Mouse (Mus musculus) forebrain, embryonic 12.5 days (tissue): ENCODE results near the gene Gm17555. TPM values are rescaled to one million over a fixed set of nuclear protein-coding genes. Genes with fewer than 3 reads are reported as not detected.

Experiments
- ATAC-seq: fragments of 200-750 bp; cut with Nextera tagmentation; 2 replicates; pipeline ENCODE4 v1.8.0; 2017; ENCODE audit warnings: moderate TSS enrichment; ENCODE audit not compliant: low FRiP score
- H3K27ac ChIP-seq: fragments of 300-500 bp; sonication (generic); 2 replicates; pipeline ENCODE4 v1.5.1; 2016; ENCODE audit warnings: mild to moderate bottlenecking
- H3K27me3 ChIP-seq: fragments of 300-500 bp; sonication (generic); 2 replicates; pipeline ENCODE4 v1.6.1; 2016; ENCODE audit warnings: mild to moderate bottlenecking
- H3K36me3 ChIP-seq: fragments of 300-500 bp; sonication (generic); replicated peaks from 2 replicates; pipeline ENCODE4 v1.6.1; 2016; ENCODE audit warnings: mild to moderate bottlenecking
- H3K4me1 ChIP-seq: fragments of 300-500 bp; sonication (generic); 2 replicates; pipeline ENCODE4 v1.6.1; 2016
- H3K4me2 ChIP-seq: fragments of 300-500 bp; sonication (generic); 2 replicates; pipeline ENCODE4 v1.6.1; 2016; ENCODE audit warnings: mild to moderate bottlenecking, moderate library complexity
- H3K4me3 ChIP-seq: fragments of 300-500 bp; sonication (generic); replicated peaks from 2 replicates; pipeline ENCODE4 v1.5.1; 2016; ENCODE audit warnings: mild to moderate bottlenecking
- H3K9ac ChIP-seq: fragments of 300-500 bp; sonication (generic); 2 replicates; pipeline ENCODE4 v1.6.1; 2016; ENCODE audit warnings: mild to moderate bottlenecking
- H3K9me3 ChIP-seq: fragments of 300-500 bp; sonication (generic); 2 replicates; pipeline ENCODE4 v1.6.1; 2016
- WGBS: fragments of 180-500 bp; shearing (Covaris S2); methylation state at CpG from one replicate; pipeline ENCODE4 v1.1.7; 2016; 5-methylcytosine and 5-hydroxymethylcytosine counted together
- polyA plus RNA-seq: library from polyadenylated mRNA; unstranded; fragments of >200 nt; fragmentation: Nextera tagmentation; extraction: Ambion mirVana; gene quantifications from 2 replicates; pipeline ENCODE4 v1.2.1, GENCODE M21; 2016

The Gm17555 gene
- polyA plus RNA-seq, 1 experiment from 2014 or later = not detected

- no peak for ATAC-seq
Observed at GRCm38 (mm10) chr2:126236905-126237304, 22.0 kb downstream of the Gm17555 start.

GRCm38 (mm10) chr2:126245446-126245845 lies 30.5 kb downstream of the Gm17555 start:
- 42% methylated on average over 2 of the region's 2 CpGs for WGBS

More at GRCm38 (mm10) chr2:126236905-126237304, 22.0 kb downstream of the Gm17555 start:
- Histone ChIP-seq H3K27ac (no peak overlapping the region), H3K4me1 (no peaks in the 10 kb centered on the region), H3K4me2 (no peak overlapping the region), H3K36me3 (no peaks in the 10 kb centered on the region), H3K27me3 (no peaks in the 10 kb centered on the region), H3K9ac (no peak overlapping the region), H3K4me3 (no peak overlapping the region), H3K9me3 (no peaks in the 10 kb centered on the region)
- 90% methylated on average over 4 of the region's 4 CpGs for WGBS

GRCm38 (mm10) chr2:126248536-126248935 lies 33.6 kb downstream of the Gm17555 start:
- no peak for ATAC-seq
- Histone ChIP-seq H3K9ac (no peak overlapping the region), H3K9me3 (no peaks in the 10 kb centered on the region), H3K36me3 (no peaks in the 10 kb centered on the region), H3K27me3 (no peaks in the 10 kb centered on the region), H3K27ac (no peak overlapping the region), H3K4me2 (no peak overlapping the region), H3K4me3 (no peak overlapping the region), H3K4me1 (no peaks in the 10 kb centered on the region)
- WGBS = 96% methylated on average over 2 of the region's 2 CpGs

More at GRCm38 (mm10) chr2:126245446-126245845, 30.5 kb downstream of the Gm17555 start:
- no peaks in the 10 kb centered on the region for H3K36me3 ChIP-seq
- H3K4me2 ChIP-seq = no peak overlapping the region
- H3K9me3 ChIP-seq = no peaks in the 10 kb centered on the region
- H3K27ac ChIP-seq = no peak overlapping the region
- H3K27me3 ChIP-seq = no peaks in the 10 kb centered on the region
- no peak overlapping the region for H3K9ac ChIP-seq
- no peak overlapping the region for H3K4me3 ChIP-seq
- no peak for ATAC-seq
- H3K4me1 ChIP-seq = no peaks in the 10 kb centered on the region

GRCm38 (mm10) chr2:126252211-126252610 lies 37.3 kb downstream of the Gm17555 start:
- Histone ChIP-seq H3K9ac (no peak overlapping the region), H3K27me3 (no peaks in the 10 kb centered on the region), H3K9me3 (no peaks in the 10 kb centered on the region), H3K4me3 (no peak overlapping the region), H3K4me1 (no peaks in the 10 kb centered on the region), H3K36me3 (no peaks in the 10 kb centered on the region), H3K4me2 (no peak overlapping the region), H3K27ac (no peak overlapping the region)
- no peak for ATAC-seq

Other genes starting within 250 kb of the Gm17555 start
- 0.83 and 1.1 TPM in 2 replicates for gene Fgf7, start 180.4 kb upstream of the Gm17555 start, polyA plus RNA-seq
- gene Fam227b, start 63.1 kb upstream of the Gm17555 start, polyA plus RNA-seq = not detected in 2 replicates
- 21.6 and 24.1 TPM in 2 replicates for gene Dtwd1, start 63.0 kb upstream of the Gm17555 start, polyA plus RNA-seq